Mouse (Mus musculus) urinary bladder, postnatal 10 days (tissue): ENCODE measurements around the gene Fam19a3.
"Not testable (repeated sequence)": the region's sequence is repeated elsewhere in the genome, so short reads cannot be mapped to it uniquely, and the experiment has no call there.

ENCODE experiments used
- DNase-seq: peaks from one replicate; pipeline ENCODE4 v3.0.0; 2022; ENCODE audit warnings: low spot score

Gene Fam19a3

GRCm38 (mm10) chr3:104762103-104762863 lies 19.4 kb downstream of the Fam19a3 start:
- not testable (repeated sequence) for DNase-seq

- DNase-seq, result no peak
Observed at GRCm38 (mm10) chr3:104758869-104759268, 22.8 kb downstream of the Fam19a3 start.

- DNase-seq, result no peak
Observed at GRCm38 (mm10) chr3:104758406-104758805, 23.2 kb downstream of the Fam19a3 start.

GRCm38 (mm10) chr3:104752845-104753244 lies 28.8 kb downstream of the Fam19a3 start:
- not testable (repeated sequence) for DNase-seq

- DNase-seq, result no peak
Observed at GRCm38 (mm10) chr3:104743864-104744263, 37.8 kb downstream of the Fam19a3 start.

GRCm38 (mm10) chr3:104743161-104743560 lies 38.5 kb downstream of the Fam19a3 start:
- no peak for DNase-seq

- DNase-seq, result no peak
Observed at GRCm38 (mm10) chr3:104741954-104742353, 39.7 kb downstream of the Fam19a3 start.

- no peak for DNase-seq
Observed at GRCm38 (mm10) chr3:104734654-104735053, 47.0 kb downstream of the Fam19a3 start.

- DNase-seq, result no peak
Observed at GRCm38 (mm10) chr3:104732907-104733306, 48.7 kb downstream of the Fam19a3 start.

- no peak for DNase-seq
Observed at GRCm38 (mm10) chr3:104729270-104729839, 52.3 kb downstream of the Fam19a3 start.
